Mouse (Mus musculus): Measurements from ENCODE around the gene Cdc6.

Gene Cdc6

DNA sequence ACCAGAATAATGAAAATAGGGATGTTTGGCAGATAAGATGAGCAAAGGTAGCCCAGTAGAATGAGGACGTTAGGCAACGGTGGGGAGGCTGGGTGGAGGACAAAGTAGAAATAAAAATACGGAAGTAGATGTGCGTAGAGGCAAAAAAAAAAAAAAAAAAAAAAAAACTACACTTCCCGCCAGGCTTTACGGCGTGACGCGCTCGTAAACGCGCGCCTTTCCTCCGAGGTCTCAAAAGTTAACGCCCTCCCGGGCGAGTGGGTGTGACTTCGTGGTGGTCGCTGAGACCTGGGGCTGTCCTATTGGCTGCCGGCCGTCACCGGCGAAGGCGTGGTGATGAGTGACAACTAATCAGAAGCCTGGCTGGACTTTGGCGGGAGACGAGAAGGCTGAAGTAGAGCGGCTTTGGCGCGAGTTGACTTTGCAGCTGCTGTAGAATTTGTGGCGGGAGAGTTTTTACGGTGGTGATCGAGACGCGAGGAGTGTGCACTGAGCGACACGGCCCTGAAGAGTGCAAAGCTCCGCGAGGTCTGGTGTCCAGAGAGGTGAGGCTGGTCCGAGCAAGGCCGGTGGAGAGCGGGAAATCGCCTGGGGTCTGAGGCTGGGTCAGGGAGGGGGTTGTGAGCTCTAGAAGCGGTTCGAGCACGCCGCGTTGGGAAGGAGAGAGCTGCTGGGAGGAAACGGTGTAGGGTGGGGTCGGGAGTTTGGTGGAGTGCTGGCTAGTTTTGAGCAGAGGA lies at the start of gene Cdc6:
TSS of gene Cdc6 (plus strand) at position 365 of the 737 bp plus-strand sequence.
- DNase-seq (ENCODE audit: low spot score in 2 of 2), result peak; percentile 95

DNA sequence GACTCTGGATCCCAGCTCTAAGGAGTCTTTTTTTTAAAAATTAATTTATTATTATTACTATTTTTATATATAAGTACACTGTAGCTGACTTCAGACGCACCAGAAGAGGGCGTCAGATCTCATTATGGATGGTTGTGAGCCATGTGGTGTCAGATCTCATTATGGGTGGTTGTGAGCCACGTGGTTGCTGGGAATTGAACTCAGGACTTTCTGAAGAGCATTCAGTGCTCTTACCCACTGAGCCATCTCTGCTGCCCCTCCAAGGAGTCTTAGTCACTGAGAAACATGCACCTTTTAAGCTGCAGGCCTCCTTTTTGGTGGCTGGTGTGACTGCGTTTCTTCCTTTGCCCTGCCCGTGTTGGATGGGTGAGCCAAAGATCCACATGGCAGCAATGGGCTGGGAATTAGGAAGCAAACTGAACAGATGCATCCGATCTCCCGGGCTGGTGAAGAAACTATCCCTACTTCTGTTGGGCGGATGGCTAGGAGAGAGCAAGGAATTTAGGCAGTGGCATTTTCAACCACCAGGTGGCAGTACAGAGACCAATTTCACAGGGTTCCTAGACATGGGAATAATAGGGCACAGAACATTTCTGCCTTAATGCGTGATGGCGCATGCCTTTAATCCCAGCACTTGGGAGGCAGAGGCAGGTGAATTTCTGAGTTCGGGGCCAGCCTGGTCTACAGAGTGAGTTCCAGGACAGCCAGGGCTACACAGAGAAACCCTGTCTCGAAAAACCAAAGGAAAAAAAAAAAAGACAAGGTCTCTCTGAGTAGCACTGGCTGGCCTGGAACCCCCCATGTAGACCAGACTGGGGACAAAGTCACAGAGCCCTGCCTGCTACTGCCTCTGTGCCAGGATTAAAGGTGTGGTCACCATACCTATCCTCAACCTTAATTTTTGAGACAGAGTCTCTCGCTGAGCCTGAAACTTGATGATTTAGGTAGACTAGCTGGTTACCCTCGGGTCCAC lies 48.6 kb upstream of the Cdc6 start:
- peak in 1 of 2 experiments; percentile 81 for DNase-seq (ENCODE audit: low spot score in 2 of 2)

DNA sequence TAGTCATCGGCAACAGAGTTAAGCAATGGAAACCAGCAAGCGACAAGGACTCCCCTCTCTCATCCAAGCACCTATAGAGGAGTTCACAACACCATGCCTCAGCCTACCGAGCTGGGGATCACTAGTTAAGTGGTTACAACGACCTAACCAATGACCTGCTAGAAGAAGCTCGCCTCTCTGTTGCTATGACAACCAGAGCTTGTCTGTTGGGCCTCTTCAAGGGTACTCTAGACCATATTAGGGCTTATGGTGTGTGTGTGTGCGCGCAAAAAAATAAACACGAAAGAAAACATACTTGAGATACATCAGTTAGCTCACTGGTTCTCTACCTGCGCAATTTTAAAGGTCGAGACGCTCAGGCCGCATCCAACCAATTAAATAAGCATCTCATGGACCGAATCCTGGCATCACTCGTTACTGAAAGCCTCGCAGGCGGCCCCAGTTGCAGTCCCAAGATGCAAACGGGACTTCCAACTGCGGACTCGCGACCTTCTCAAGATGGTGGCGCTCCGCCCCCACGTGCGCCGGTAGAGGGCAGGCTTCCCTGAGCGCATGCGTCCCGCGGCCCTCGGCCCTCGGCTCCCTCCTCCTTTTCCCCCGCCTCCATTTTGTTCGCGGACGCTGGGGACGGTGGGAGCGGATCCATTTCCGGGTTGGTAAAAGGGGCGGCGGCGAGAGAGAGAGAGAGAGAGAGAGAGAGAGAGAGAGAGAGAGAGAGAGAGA lies 44.4 kb upstream of the Cdc6 start, which contains the start of gene Wipf2:
TSS of gene Wipf2 (plus strand) at position 611 of the 723 bp plus-strand sequence.
- DNase-seq (ENCODE audit: low spot score in 2 of 2), result peak; percentile 92 to 95

DNA sequence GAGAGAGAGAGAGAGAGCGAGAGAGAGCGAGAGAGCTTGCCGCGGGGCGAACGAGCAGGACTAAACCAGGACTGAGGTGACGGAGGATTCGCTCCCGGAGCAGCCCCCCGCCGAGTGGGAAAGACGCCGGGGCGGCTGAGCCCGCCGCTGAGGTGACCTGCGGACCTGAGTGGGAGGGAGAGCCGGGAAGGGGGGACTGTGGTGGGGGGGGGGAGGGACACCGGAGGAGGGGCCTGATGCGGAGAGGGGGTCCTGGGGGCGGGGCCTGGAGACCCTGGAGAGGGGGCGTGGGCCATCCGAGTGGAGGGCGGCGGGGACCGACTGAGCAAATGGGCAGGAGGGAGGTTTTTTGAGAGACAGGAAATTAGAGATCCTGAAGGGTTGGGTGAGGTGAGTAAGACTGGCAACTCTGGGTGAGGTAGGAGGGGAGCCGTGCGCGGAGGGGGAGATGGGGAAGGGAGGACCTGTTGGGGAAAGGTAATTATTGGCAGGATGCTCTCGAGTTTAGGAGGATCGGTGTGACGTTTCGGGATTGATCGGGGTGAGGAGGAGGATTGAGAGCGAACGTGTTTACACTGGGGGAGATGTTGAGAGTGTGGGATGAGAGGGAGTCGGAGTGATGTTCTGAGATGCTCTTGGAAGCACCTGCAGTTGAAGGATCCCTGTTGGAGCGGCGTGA lies 43.7 kb upstream of the Cdc6 start:
- peak in 1 of 2 experiments; percentile 62 for DNase-seq (ENCODE audit: low spot score in 2 of 2)

DNA sequence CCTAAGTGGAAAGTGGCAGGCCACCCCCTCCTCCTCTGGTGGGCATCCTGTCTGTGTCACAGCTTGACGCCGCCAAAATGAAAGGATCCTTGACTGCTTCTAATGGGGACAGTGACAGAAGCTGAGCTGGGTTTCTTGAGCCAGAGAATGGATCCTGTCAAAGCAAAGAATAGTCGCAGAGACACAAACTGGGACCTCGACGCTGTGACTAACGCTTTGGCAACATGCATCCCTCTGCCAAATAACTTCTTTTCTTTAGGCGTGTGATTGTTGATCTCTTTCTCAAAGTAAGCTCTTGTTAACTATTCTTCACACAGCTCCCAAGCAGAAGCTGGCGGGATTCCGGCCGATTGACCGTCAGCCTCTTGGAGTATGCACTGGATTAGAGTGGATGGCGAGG lies 40.3 kb upstream of the Cdc6 start:
- DNase-seq (ENCODE audit: low spot score in 2 of 2), result no peak

DNA sequence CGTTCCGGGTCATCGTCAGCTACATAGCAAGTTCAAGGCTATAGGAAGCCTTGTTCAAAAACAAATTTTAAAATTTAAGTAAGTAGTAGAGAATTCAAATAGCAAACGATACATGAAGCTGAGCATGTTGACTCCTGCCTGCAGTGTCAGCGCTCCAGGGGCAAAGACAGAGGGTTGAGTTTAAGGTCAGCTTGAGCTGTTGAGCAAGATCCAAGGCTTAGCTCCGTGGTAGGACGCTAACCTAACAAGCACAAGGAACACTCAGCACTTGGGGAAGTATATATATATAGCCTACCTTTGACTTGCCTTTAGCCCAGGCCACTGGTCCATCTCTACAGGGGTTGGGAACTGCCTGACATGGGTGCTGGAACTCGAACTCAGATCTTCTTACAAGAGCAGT lies 37.7 kb upstream of the Cdc6 start:
- no peak for DNase-seq (ENCODE audit: low spot score in 2 of 2)

DNA sequence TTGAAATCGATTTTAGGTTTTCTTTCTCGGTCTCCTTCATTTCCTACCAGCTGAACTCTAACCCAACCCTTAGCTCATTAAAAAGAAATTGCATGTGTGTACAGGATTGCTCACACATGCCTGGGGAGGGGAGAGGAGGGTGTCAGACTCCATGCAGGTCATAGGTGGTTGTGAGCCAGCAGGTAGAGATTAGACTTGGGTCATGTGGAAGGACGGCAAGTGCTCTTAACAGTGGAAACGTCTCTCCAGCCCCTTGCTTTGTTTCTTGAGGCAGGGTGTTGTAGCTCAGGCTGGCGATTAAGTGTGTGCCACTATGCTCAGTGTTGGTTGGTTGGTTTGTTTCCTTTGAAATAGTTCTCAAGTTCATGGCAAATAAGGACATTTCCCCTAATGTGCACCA lies 36.8 kb upstream of the Cdc6 start:
- DNase-seq (ENCODE audit: low spot score in 2 of 2), result no peak

DNA sequence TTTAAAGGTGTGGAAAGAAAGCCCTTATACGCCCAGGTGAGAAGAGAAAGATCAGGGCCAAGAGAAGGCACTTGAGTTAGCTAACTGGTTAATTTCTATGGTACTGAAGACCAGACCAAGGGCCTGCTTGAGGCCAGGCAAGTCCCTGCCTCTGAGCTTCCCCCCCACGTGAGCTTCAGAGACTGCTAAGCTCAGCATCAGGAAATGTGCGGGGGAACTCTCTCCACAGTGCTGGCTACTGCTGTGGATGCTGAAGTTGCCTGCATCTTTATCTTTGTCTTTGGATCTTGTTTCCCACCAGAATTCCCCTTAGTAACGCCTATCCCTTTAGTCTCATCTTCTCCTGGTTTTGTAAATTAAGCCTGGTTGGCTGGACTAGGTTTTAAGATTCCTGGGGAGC lies 36.2 kb upstream of the Cdc6 start:
- DNase-seq (ENCODE audit: low spot score in 2 of 2), result no peak

DNA sequence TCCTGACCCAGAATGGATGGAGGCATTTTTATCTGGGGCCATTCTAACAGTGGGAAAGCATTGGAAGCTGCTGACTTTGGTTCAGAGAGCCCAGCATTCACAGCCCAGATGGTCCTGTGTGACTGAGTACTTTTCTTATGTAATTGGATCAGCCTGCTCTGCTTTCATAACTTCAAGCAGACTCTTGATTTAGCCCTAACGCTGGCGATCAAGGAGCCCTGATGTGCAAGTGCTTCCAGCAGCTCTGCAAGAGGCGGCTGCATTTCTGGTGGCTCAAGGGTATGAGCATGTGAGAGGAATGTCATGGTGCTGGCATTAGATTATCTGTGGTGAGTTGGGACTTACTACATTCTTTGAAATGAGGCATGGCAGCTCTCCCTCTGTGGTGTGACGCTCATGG lies 35.6 kb upstream of the Cdc6 start:
- DNase-seq (ENCODE audit: low spot score in 2 of 2), result no peak

DNA sequence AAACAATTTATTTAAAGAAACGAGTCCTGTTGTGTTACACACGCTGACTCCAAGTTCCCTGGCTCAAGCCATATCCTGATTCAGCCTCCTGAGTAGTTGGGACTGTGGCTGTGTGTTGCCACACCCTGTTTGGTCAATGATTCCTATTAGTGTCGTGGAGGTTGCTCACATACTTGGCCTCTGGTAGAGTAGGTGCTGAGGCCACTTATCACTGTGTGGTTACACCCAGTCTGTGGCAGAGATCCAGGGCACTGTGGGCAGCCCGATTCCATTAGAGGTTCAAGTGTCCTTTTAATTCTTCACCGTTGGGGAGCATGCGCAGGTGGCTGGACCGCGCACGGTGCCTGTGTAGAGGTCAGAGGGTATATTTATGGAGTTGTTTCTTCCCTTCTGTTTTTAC lies 33.7 kb upstream of the Cdc6 start:
- DNase-seq (ENCODE audit: low spot score in 2 of 2), result no peak

DNA sequence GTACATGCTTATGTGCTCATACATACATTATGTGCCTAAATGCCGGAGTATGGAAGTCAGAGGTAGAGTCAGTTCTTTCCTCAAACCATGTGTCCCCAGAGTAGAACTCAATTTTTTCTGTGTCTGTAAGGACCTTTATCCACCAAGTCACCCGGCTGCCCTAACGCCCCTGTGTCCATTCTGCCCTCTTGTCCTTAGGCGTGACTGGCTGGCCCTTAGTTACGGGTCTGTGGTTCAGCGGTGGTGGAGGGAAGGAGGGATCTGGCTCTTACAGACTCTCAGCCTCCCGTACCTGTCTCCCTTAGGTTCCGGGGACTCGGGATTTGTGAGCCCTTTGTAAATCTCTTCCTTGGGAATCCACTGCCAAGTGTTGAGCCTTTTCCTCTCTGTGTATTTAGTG lies 30.6 kb upstream of the Cdc6 start:
- no peak for DNase-seq (ENCODE audit: low spot score in 2 of 2)

DNA sequence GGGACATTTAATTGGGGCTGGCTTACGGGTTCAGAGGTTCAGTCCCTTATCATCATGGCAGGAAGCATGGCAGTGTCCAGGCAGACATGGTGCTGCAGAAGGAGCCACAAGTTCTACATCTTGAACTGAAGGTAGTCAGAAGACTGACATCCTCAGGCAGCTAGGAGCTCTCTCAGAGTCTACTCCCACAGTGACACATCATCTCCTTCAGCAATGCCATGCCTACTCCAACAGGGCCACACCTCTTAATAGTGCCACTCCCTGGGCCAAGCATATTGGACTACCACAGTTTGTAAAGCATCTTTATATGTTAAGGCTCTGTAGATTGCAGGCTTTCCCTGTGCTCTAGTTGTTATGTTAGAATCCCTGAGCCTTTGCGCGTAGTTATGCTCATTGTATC lies 19.9 kb upstream of the Cdc6 start:
- DNase-seq (ENCODE audit: low spot score in 2 of 2), result no peak

DNA sequence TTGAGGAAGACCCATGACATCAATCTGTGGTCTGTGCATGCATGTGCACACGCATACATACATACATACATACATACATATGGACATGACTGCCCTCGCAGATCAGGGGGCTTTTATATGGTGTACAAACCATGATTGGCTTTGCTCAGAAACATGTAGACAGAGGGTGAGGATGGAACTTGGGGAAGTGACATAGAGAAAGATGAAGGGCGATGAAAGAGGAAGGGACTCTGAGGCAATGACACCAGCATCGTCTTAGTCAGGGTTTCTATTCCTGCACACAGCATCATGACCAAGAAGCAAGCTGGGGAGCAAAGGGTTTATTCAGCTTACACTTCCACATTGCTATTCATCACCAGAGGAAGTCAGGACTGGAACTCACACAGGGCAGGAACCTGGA lies 18.5 kb upstream of the Cdc6 start:
- DNase-seq (ENCODE audit: low spot score in 2 of 2), result no peak

DNA sequence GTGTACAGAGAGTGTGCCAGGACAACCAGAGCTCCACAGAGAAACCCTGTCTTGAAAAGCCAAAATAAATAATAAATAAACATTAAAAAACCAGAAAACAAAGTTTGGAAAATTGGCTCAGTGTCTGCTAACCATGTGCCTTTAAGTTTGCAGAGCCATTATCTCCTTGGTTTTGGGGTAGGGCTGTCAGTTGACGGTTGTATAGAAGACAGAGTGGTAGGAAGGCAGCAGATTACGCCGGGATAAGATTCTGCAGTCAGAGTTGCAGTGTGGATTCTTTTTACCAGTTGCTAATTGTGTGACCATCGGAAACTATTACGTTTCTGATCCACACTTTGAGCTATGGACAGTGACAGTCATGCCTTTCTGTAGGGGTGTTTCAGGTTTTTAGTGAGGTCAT lies 17.6 kb upstream of the Cdc6 start:
- DNase-seq (ENCODE audit: low spot score in 2 of 2), result no peak

DNA sequence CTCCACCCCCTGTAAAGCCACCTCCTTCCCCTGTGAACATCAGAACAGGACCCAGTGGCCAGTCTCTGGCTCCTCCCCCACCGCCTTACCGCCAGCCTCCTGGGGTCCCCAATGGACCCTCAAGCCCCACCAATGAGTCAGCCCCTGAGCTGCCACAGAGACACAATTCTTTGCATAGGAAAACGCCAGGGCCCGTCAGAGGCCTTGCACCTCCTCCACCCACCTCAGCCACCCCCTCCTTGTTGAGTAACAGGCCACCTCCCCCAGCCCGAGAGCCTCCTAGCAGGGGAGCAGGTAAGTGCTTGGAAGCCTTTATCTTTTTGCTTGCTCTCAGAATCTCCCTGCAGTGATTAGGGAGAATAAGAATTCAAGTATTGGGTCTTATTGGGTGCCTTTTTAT lies 15.2 kb upstream of the Cdc6 start:
- DNase-seq (ENCODE audit: low spot score in 2 of 2), result no peak

DNA sequence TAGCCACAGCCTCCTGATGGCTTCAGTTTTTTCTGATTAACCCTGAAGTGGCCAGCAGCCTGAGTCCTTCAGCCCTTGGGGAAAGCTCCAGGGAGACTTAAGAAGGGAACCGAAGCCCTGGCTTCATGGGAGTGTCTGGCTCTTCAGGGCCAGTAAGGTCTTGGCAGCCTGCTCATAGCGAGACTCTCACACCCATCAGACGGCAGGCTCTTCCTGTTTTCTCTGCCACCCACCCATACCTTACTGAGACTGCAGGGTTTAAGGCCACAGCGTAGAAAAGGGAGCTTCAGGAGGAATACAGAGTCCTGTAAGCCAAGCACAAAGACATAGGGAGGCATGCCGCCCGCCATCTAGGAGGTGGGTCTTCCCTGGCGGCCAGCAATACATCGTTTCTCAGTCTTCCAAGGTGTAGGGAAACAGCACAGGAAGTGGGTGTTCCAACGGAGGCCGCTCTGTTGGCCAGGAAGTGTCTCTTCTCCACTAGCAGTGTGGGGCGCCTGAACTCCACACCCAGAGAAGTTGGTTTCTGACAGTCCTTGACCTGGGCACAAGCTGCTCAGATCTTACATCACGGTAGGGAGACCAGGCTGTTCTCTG lies 7.0 kb upstream of the Cdc6 start:
- no peak for DNase-seq (ENCODE audit: low spot score in 2 of 2)

DNA sequence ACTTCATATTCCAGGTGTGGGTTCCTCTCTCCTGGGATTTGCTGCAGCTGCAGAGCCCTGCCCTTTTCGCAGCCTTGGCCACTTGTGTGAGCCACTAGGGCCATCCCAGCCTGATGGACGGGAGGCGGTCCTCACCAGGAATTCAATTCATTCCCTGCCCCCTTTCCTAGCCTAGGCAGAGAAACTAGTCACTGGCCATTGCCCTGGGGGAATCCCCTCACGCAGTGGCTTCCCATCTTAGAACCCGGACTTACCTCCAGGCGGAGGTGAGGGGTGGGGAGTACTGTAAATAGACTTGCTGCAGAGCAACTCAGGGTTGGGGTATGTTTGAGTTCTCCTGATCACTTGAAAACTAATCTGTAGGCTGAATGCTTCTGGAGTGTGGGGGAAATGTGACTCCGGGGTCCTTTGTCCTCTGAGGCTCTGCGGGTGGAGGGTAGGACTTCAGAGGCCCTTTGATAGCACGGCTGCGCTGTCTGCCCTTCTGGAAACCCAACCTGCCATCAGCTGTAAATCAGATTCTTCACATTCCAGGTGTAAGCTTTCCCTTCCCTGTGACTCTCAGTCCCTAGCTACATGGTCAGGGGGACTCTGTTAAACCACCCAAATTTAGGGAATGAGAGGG lies 4.9 kb upstream of the Cdc6 start:
- DNase-seq (ENCODE audit: low spot score in 2 of 2), result no peak

DNA sequence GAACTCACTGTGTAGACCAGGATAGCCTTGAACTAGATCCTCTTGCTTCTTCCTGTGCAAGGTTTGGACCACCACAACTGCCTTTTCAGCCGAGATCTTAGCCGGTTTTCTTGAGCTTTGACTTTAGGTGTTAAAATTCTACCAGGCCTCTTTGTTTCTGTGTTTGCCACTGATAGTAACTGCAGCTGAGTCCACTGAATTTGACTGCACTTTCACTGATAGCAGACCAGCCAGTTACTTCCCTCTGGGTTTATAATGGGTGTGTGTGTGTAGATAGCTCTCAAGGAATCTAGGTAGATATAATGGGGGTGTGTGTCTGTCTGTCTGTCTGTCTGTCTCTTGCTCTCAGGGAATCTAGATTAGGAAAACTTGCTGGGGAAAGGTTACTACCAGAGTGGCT lies 3.0 kb upstream of the Cdc6 start:
- no peak for DNase-seq (ENCODE audit: low spot score in 2 of 2)

DNA sequence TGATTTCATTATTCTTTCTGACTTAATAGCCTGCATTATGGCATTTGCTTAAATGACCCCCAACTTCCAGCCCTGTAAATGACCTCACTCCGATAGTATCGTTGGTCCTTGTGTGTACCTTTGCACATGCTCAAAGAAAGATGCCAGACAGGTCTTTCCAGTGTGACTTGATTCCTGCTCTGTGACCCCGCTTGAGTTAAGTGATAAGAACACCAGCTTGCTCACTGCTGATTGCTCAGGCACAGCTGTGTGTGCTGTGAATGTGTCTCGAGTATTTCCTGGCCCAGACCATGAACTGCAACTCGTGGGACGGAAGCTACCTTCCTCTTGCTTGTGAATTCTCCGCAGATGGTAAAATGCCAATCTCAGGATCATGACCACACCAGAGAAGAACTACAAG lies 2.6 kb upstream of the Cdc6 start:
- no peak for DNase-seq (ENCODE audit: low spot score in 2 of 2)

DNA sequence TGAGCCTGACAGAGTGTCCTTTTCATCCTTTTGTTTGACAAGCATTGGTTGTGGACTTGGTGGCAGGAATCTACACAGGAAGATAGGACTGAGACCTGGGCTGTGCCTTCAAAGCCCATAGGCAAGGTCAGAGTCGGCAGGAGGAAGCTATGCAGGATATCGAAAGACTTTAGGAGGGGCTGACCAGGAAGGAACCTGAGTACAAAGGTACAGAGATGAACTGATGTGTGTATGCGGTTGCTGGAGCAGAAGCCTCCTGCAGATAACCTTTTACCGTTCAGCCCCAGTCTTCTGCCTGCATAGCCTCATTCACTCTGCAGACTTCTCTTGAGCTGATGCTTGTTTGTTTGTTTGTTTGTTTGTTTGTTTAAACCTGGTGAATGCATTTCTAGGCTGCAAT lies 2.0 kb upstream of the Cdc6 start:
- no peak for DNase-seq (ENCODE audit: low spot score in 2 of 2)

DNA sequence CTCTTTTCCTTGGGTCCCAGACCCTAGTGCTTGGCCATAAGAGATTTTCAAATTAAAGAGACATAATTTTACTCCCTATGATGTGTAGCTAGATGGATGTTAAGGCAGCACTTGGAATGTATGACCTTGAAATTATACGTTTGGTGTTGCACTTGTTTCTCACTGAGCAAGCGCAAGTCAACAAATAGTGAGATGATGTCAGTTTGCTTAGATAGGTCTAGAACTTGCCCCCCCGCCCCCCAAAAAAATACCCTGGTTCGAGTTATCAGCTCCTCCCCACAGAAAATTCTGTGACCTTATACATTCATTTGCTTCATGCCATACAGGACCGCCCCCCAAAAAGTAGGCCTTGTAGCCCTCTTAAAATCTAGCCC lies 551 bp upstream of the Cdc6 start:
- no peak for DNase-seq (ENCODE audit: low spot score in 2 of 2)
